Mouse (Mus musculus): ENCODE data around the gene Eif3g.

The Eif3g gene

GRCm38 (mm10) chr9:20857131-20857530 lies 41.3 kb downstream of the Eif3g start:
- no peak for DNase-seq (ENCODE audit: low spot score in 2 of 2)

GRCm38 (mm10) chr9:20850179-20850578 lies 48.2 kb downstream of the Eif3g start:
- DNase-seq (ENCODE audit: low spot score in 2 of 2): no peak

Data from urinary bladder, adult 18-20 months (tissue).